Mouse (Mus musculus) embryo, embryonic 9.5 days (tissue): ENCODE results near the gene Rpl18.

Source experiments
- DNase-seq: peaks from one replicate; pipeline ENCODE4 v3.0.0-alpha.2; 2017; ENCODE audit errors: extremely low spot score

The Rpl18 gene

GRCm38 (mm10) chr7:45713881-45714520, 1.3 kb upstream of the Rpl18 start:
- DNase-seq, result no peak

DNA sequence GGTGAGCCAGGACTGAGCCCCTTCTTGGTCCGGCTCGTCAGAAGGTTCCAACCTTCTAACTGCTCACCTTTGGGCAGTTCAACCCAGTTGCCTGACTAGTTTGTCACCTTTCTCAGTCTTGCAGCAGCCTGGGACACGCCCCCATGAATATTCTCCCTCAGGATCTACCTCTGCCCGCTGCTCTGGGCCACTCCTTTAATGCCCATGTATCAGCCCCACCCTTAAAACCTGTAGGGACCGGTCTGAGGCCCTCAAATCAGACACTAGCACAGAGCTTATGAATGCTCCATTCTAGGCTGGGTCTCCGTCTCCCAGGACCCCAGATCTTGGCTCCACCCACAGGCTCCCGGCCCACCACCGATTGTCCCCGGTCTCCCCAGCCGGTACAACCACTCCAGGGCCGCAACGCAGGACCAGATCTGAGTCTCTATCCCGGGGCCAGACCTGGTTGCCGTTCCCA, 597 bp upstream of the Rpl18 start:
- DNase-seq, result no peak

- DNase-seq, result no peak
These were observed 643 bp downstream of the Rpl18 start for GRCm38 (mm10) chr7:45715741-45716459.

DNA sequence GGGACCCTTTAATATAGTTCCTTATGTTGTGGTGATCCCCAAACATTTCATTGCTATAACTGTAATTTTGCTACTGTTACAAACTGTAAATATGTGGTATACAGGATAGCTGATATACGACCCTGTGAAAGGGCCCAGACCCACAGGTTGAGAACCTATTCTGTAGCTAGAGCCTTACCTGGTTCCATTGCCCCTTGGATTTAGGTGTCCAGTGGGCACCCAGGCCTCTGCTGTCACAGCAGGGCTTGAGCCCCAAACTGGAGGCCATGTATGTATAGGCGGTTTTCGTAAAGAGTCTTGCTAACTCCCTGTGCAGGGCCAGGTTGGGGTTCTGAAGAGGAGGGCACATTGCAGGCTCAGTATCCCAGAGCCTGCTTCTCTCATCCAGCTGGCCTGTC, 1.2 kb downstream of the Rpl18 start:
- no peak for DNase-seq

GRCm38 (mm10) chr7:45716952-45717917, 2.0 kb downstream of the Rpl18 start:
- no peak for DNase-seq

DNA sequence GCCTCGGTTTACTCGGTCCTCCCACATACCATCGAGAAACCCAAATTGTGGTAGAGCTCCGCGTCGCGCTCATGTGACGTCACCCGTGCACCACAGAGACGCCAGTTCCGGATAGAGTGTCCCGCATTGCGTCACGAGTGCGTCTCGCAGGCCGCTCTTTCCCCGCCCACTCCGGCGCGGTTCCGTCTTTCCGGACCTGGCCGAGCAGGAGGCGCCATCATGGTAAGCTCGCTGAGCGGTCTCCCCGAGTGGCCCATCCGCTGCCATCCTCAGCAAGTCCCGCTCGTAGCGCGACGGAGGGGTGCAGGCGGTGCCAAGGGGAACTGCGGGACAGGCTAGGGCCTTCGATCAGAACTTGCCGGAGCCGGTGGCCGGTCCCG, 2.7 kb downstream of the Rpl18 start, which contains the start of gene Sphk2:
Gene Sphk2, minus strand, starts transcription at position 85 of the 380 bp plus-strand sequence.
- peak; percentile 98 for DNase-seq

DNA sequence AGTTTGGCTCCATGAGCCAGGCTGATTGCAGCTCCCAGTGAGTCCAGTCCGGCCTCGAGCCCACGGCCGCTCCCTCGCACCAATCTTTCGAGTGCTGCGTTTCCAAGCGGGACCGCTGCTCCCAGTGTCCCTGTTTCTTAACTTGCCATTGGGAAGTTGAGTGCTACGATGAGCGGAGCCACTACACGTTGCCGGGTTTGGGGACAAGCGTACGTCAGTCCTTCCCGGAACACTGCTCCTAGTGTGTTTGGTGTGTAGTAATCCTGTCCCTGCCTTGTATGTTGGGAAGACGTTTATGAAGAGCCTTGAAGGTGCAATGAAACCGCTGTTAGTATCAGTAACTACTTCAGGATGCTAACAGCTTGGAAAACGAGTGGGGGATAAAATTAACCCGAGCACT, 3.1 kb downstream of the Rpl18 start:
- no peak for DNase-seq

DNA sequence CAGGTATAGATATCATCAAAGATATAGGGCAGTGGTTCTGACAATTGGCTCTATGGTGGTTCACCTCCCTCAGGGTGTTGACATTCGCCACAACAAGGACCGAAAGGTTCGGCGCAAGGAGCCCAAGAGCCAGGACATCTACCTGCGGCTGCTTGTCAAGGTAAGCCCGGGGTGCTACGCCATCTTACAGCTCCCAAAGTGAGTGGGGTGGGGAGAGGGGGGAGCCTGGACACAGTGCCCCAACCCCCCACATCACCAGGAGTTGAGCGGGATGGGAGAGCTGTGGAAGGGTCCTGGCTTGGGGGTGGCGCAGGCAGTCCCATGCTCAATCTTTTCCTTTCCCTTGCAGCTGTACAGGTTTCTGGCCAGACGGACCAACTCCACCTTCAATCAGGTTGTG, 3.9 kb downstream of the Rpl18 start:
- DNase-seq, result no peak

DNA sequence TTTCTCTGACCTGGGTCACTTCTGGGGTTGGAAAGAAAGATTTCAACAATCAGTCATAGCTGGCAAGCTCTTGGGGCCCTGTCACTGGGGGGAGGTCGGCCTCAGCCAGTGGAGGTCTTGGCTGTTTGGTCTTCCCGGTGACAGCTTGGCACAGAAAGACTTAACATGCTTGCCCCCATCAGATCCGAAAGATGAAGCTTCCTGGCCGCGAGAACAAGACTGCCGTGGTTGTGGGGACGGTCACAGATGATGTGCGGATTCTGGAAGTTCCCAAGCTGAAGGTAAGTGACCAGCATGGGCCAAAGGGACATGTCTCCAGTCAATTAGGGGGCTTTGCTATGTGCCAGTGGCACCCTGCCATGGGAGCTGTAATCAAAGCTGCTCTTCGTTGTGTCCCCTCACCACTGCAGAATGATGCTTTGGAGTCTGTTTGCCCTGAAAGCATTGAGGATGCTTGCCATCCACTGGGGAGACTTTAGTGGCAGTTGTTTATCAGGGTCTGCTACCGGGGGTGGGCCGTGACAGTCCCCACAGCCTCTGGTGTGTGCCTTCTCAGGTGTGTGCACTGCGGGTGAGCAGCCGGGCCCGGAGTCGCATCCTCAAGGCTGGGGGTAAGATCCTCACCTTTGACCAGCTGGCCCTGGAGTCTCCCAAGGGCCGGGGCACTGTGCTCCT, 4.6 kb downstream of the Rpl18 start:
- no peak for DNase-seq

- DNase-seq, result no peak
These were observed 5.4 kb downstream of the Rpl18 start, which contains the start of gene Fam83e for GRCm38 (mm10) chr7:45720413-45721233. Gene Fam83e (plus strand): TSS chr7:45721212.

GRCm38 (mm10) chr7:45721234-45721571, 5.9 kb downstream of the Rpl18 start:
- no peak for DNase-seq

GRCm38 (mm10) chr7:45721642-45722347, 6.5 kb downstream of the Rpl18 start:
- DNase-seq, result no peak

DNA sequence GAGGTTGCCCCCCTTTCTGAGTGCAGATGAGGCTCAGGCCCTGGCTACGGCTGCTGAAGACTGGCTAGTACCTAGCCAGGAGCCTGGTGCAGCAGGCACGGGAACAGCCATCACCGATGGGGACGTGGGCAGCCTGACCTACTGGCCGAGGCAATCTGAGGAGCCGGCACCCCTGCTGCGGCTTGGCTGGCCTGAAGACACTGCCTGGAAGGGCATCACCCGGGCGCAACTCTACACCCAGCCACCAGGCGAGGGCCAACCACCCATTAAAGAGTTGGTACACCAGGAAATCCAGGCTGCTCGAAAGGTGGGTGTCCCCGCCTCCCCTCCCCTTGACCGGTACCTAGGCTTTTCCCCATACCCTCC, 7.1 kb downstream of the Rpl18 start:
- no peak for DNase-seq

GRCm38 (mm10) chr7:45723301-45723700, 8.0 kb downstream of the Rpl18 start:
- DNase-seq, result no peak

- DNase-seq, result no peak
These were observed 8.5 kb downstream of the Rpl18 start for GRCm38 (mm10) chr7:45723781-45724180.

DNA sequence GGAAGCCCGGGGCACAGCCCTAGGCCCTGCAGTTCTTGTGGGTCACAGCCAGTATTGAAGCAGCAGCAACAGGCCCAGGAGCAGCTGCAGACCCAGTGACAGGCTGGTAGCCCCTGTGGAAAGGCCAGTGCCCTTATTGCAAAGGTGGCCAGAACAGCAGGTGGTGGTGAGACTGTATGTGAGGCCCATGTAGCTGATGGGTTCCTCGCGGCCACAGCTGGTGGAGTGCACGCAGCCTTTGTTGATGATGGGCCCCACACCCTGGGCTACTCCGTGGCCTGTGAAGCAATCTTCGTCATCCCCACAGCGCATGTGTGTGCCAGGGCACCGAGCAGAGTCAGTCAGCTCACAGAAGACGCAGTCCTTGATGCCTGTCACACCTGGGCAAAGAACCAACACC, 9.9 kb downstream of the Rpl18 start:
- no peak for DNase-seq

- DNase-seq, result no peak
These were observed 10.5 kb downstream of the Rpl18 start, which contains the start of gene Spaca4 for GRCm38 (mm10) chr7:45725713-45726112. Gene Spaca4 (minus strand): TSS chr7:45725813.

GRCm38 (mm10) chr7:45726419-45726818, 11.2 kb downstream of the Rpl18 start:
- DNase-seq, result no peak

DNA sequence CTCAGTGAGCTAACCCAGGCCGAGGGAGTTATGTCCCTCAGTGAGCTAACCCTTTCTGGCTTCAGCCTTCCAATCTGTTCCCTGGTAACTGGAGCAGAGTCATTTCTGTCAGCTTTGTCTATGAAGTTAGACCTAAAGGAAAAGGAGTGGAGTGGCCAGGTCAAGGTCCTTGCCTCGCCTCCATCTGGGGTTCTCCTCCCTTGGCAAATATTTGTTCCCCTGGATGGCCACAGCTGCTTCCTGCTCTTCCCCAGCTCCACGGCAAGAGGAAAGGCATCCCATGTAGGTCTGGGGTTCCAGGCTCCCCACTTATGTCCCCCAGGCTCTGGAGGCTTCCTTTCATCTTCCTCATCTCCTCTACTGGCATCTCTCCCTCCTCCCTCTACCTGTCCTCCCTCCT, 12.4 kb downstream of the Rpl18 start:
- DNase-seq, result no peak

DNA sequence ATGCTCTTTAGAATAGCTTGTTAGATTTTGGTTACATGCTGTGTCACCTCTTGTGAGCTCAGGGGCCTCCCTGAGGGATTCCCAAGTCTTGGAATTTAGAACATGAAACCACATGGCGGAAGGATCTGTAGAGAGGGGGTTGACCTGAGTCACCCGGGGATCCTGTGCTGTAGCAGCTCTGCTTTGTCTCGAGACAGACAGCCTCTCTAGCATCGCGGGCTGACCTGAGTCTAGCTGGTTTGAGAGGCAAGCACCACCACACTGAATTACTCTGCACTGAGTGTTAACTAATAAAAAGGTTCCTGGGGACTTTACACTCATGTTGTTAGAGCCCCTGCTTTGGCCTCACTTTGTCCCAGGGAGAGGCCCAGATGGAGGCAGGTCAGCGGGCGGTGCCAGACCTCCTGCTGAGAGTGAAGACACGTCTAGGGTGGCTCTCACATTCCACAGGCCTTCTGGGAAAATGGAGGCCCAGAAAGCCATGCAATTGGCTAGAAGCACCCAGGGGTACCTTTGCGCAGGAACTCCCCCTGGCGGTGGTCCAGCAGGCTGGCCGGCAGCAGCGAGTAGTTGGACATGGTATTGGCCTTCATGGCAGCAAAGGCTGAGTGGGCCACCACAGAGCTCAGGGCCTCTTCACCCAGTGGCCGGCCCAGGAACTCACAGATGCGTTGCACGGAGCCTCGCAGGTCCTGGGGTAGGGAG, 15.6 kb downstream of the Rpl18 start:
- peak; percentile 78 for DNase-seq
